Mouse (Mus musculus): ENCODE data around the gene Olfr1120. TPM values are rescaled to one million over a fixed set of nuclear protein-coding genes. Genes with fewer than 3 reads are reported as not detected.
"Not testable (repeated sequence)": the region's sequence is repeated elsewhere in the genome, so short reads cannot be mapped to it uniquely, and the experiment has no call there.

Olfr1120 gene
- polyA plus RNA-seq (2012) = not detected in 2 replicates

GRCm38 (mm10) chr2:87354515-87354914 is at the start of gene Olfr1120:
Gene Olfr1120, plus strand, starts transcription at chr2:87354815.
- H3K4me1 ChIP-seq (ENCODE audit: control insufficient read depth) = no peaks in the 10 kb centered on the region
- no peak for TF ChIP-seq TAL1 (IDR thresholded peaks at IDR 0.05; ENCODE audit: low read length)
- TF ChIP-seq GATA1 (IDR thresholded peaks at IDR 0.05; ENCODE audit: low read length) = no peak
- no peak within 1 kb of the TSS for H3K4me3 ChIP-seq (replicated peaks)
- no peaks in the 10 kb centered on the region for H3K36me3 ChIP-seq (ENCODE audit: control insufficient read depth)
- H3K27me3 ChIP-seq (ENCODE audit: control insufficient read depth) = no peaks in the 10 kb centered on the region
- no peaks in the 10 kb centered on the region for H3K9me3 ChIP-seq (ENCODE audit: control insufficient read depth, low read length)

- H3K27me3 ChIP-seq (ENCODE audit: control insufficient read depth) = no peaks in the 10 kb centered on the region
Measured at GRCm38 (mm10) chr2:87307281-87307680, 47.3 kb upstream of the Olfr1120 start, which contains the start of gene Olfr1118. Gene Olfr1118, plus strand, starts transcription at chr2:87307581.

GRCm38 (mm10) chr2:87360121-87360520 is 5.5 kb downstream of the Olfr1120 start:
- not testable (repeated sequence) for H3K36me3 ChIP-seq (ENCODE audit: control insufficient read depth); H3K27me3 ChIP-seq (ENCODE audit: control insufficient read depth); H3K4me3 ChIP-seq (replicated peaks); H3K9me3 ChIP-seq (ENCODE audit: control insufficient read depth, low read length); H3K4me1 ChIP-seq (ENCODE audit: control insufficient read depth)

More at GRCm38 (mm10) chr2:87307281-87307680, 47.3 kb upstream of the Olfr1120 start, which contains the start of gene Olfr1118:
- TF ChIP-seq TAL1 (IDR thresholded peaks at IDR 0.05; ENCODE audit: low read length) = no peak
- no peak for TF ChIP-seq GATA1 (IDR thresholded peaks at IDR 0.05; ENCODE audit: low read length)
- no peaks in the 10 kb centered on the region for H3K36me3 ChIP-seq (ENCODE audit: control insufficient read depth)
- no peaks in the 10 kb centered on the region for H3K4me1 ChIP-seq (ENCODE audit: control insufficient read depth)
- H3K9me3 ChIP-seq (ENCODE audit: control insufficient read depth, low read length) = peaks cover 4% of the 10 kb centered on the region
- no peak within 1 kb of the TSS for H3K4me3 ChIP-seq (replicated peaks)

GRCm38 (mm10) chr2:87369595-87369994 is 15.0 kb downstream of the Olfr1120 start, which contains the start of gene Olfr1121:
Gene Olfr1121, plus strand, starts transcription at chr2:87369895.
- H3K4me3 ChIP-seq (replicated peaks) = no peak within 1 kb of the TSS
- no peaks in the 10 kb centered on the region for H3K9me3 ChIP-seq (ENCODE audit: control insufficient read depth, low read length)
- no peak for TF ChIP-seq TAL1 (IDR thresholded peaks at IDR 0.05; ENCODE audit: low read length)
- H3K36me3 ChIP-seq (ENCODE audit: control insufficient read depth) = no peaks in the 10 kb centered on the region
- H3K27me3 ChIP-seq (ENCODE audit: control insufficient read depth) = no peaks in the 10 kb centered on the region
- no peaks in the 10 kb centered on the region for H3K4me1 ChIP-seq (ENCODE audit: control insufficient read depth)

GRCm38 (mm10) chr2:87371726-87372125 is 17.1 kb downstream of the Olfr1120 start:
- no peak for TF ChIP-seq TAL1 (IDR thresholded peaks at IDR 0.05; ENCODE audit: low read length)
- no peak for TF ChIP-seq GATA1 (IDR thresholded peaks at IDR 0.05; ENCODE audit: low read length)
- Histone ChIP-seq H3K27me3 (ENCODE audit: control insufficient read depth) (no peaks in the 10 kb centered on the region), H3K36me3 (ENCODE audit: control insufficient read depth) (no peaks in the 10 kb centered on the region), H3K9me3 (ENCODE audit: control insufficient read depth, low read length) (no peaks in the 10 kb centered on the region), H3K4me3 (replicated peaks) (no peak overlapping the region), H3K4me1 (ENCODE audit: control insufficient read depth) (no peaks in the 10 kb centered on the region)

- H3K4me1 ChIP-seq (ENCODE audit: control insufficient read depth) = no peaks in the 10 kb centered on the region
- no peaks in the 10 kb centered on the region for H3K27me3 ChIP-seq (ENCODE audit: control insufficient read depth)
- H3K9me3 ChIP-seq (ENCODE audit: control insufficient read depth, low read length) = peaks cover 2% of the 10 kb centered on the region; the same call in 1 of the 2 replicates
- H3K36me3 ChIP-seq (ENCODE audit: control insufficient read depth) = no peaks in the 10 kb centered on the region
- TF ChIP-seq TAL1 (IDR thresholded peaks at IDR 0.05; ENCODE audit: low read length) (no peak), GATA1 (IDR thresholded peaks at IDR 0.05; ENCODE audit: low read length) (no peak)
- no peak overlapping the region for H3K4me3 ChIP-seq (replicated peaks)
Measured at GRCm38 (mm10) chr2:87383935-87384334, 29.3 kb downstream of the Olfr1120 start.

GRCm38 (mm10) chr2:87385549-87385948 is 30.9 kb downstream of the Olfr1120 start, which contains the start of gene Olfr1122:
Gene Olfr1122, plus strand, starts transcription at chr2:87385849.
- Histone ChIP-seq H3K4me3 (replicated peaks) (no peak within 1 kb of the TSS), H3K27me3 (ENCODE audit: control insufficient read depth) (no peaks in the 10 kb centered on the region), H3K36me3 (ENCODE audit: control insufficient read depth) (no peaks in the 10 kb centered on the region), H3K4me1 (ENCODE audit: control insufficient read depth) (no peaks in the 10 kb centered on the region), H3K9me3 (ENCODE audit: control insufficient read depth, low read length) (peaks cover 2% of the 10 kb centered on the region; the same call in 1 of the 2 replicates)
- TF ChIP-seq GATA1 (IDR thresholded peaks at IDR 0.05; ENCODE audit: low read length) (no peak), TAL1 (IDR thresholded peaks at IDR 0.05; ENCODE audit: low read length) (no peak)

- not testable (repeated sequence) for H3K36me3 ChIP-seq (ENCODE audit: control insufficient read depth); H3K27me3 ChIP-seq (ENCODE audit: control insufficient read depth); H3K4me3 ChIP-seq (replicated peaks); H3K4me1 ChIP-seq (ENCODE audit: control insufficient read depth); H3K9me3 ChIP-seq (ENCODE audit: control insufficient read depth, low read length)
Measured at GRCm38 (mm10) chr2:87393605-87394004, 39.0 kb downstream of the Olfr1120 start.

- not testable (repeated sequence) for H3K36me3 ChIP-seq (ENCODE audit: control insufficient read depth); H3K9me3 ChIP-seq (ENCODE audit: control insufficient read depth, low read length); H3K4me3 ChIP-seq (replicated peaks); H3K27me3 ChIP-seq (ENCODE audit: control insufficient read depth); H3K4me1 ChIP-seq (ENCODE audit: control insufficient read depth)
Measured at GRCm38 (mm10) chr2:87394686-87395085, 40.1 kb downstream of the Olfr1120 start.

Other genes starting within 250 kb of the Olfr1120 start
- 0.04 TPM in 1 of 2 replicates, not detected in the other for gene Olfr259, start 240.2 kb upstream of the Olfr1120 start, polyA plus RNA-seq (2012)
- gene Olfr1110, start 214.5 kb upstream of the Olfr1120 start, polyA plus RNA-seq (2012) = not detected in 2 replicates
- not detected in 2 replicates for gene Olfr1111, start 202.2 kb upstream of the Olfr1120 start, polyA plus RNA-seq (2012)
- gene Olfr1112, start 167.0 kb upstream of the Olfr1120 start, polyA plus RNA-seq (2012) = not detected in 2 replicates
- gene Olfr1113, start 145.8 kb upstream of the Olfr1120 start, polyA plus RNA-seq (2012) = not detected in 2 replicates
- not detected in 2 replicates for gene Olfr1115, start 106.8 kb upstream of the Olfr1120 start, polyA plus RNA-seq (2012)
- under 0.01 TPM in 1 of 2 replicates, not detected in the other for gene Olfr1116, start 87.3 kb upstream of the Olfr1120 start, polyA plus RNA-seq (2012)
- not detected in 2 replicates for gene Olfr1118, start 47.2 kb upstream of the Olfr1120 start, polyA plus RNA-seq (2012)
- gene Olfr1121, start 15.1 kb downstream of the Olfr1120 start, polyA plus RNA-seq (2012) = 0.04 TPM in 1 of 2 replicates, not detected in the other
- gene Olfr1122, start 31.0 kb downstream of the Olfr1120 start, polyA plus RNA-seq (2012) = not detected in 2 replicates
- gene Olfr1123, start 61.8 kb downstream of the Olfr1120 start, polyA plus RNA-seq (2012) = not detected in 2 replicates
- not detected in 2 replicates for gene Olfr1124, start 75.5 kb downstream of the Olfr1120 start, polyA plus RNA-seq (2012)
- not detected in 2 replicates for gene Olfr1126, start 99.1 kb downstream of the Olfr1120 start, polyA plus RNA-seq (2012)
- gene Pramel7, start 142.3 kb downstream of the Olfr1120 start, polyA plus RNA-seq (2012) = 0.03 TPM in 1 of 2 replicates, not detected in the other
- gene Pramel6, start 151.8 kb downstream of the Olfr1120 start, polyA plus RNA-seq (2012) = not detected in 2 replicates
- not detected in 2 replicates for gene Olfr153, start 177.0 kb downstream of the Olfr1120 start, polyA plus RNA-seq (2012)
- 0.09 TPM in 1 of 2 replicates, not detected in the other for gene Olfr1128, start 190.7 kb downstream of the Olfr1120 start, polyA plus RNA-seq (2012)
- gene Olfr1129, start 219.1 kb downstream of the Olfr1120 start, polyA plus RNA-seq (2012) = not detected in 2 replicates